Mouse (Mus musculus): ENCODE data around the gene Epas1.

The Epas1 gene

DNA sequence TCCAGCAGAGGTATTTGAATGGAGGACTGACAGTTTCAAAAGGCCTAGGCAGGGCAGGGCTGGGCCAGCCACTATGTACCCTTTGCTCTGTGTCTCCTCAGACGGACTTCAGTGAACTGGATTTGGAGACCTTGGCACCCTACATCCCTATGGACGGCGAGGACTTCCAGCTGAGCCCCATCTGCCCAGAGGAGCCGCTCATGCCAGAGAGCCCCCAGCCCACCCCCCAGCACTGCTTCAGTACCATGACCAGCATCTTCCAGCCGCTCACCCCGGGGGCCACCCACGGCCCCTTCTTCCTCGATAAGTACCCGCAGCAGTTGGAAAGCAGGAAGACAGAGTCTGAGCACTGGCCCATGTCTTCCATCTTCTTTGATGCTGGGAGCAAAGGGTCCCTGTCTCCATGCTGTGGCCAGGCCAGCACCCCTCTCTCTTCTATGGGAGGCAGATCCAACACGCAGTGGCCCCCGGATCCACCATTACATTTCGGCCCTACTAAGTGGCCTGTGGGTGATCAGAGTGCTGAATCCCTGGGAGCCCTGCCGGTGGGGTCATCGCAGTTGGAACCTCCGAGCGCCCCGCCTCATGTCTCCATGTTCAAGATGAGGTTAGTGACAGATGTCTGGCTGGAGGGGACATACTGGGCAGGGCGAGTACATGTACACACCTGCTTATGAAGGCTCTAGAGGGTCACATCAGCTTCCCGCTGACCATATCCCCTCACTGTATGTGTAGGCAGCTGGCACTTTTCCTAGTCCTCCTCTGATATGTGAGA, 74.1 kb downstream of the Epas1 start:
- in situ Hi-C loops (cut with MboI, MseI) = no loop called here

DNA sequence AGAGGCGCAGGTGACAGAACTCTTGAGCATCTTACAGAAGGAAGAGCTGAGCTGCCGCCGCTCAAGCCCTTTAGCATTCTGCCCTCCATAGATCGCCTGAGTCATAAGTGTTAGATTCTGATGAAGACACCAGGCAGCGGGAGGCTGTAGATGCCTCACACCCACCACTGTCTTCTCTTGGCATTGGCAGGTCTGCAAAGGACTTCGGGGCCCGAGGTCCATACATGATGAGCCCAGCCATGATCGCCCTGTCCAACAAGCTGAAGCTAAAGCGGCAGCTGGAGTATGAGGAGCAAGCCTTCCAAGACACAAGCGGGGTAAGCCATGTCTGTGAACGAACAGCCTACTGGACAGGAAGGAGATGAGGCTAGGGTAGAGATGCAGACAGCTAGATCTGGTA, 75.0 kb downstream of the Epas1 start:
- in situ Hi-C loops (cut with MboI, MseI) = no loop called here

DNA sequence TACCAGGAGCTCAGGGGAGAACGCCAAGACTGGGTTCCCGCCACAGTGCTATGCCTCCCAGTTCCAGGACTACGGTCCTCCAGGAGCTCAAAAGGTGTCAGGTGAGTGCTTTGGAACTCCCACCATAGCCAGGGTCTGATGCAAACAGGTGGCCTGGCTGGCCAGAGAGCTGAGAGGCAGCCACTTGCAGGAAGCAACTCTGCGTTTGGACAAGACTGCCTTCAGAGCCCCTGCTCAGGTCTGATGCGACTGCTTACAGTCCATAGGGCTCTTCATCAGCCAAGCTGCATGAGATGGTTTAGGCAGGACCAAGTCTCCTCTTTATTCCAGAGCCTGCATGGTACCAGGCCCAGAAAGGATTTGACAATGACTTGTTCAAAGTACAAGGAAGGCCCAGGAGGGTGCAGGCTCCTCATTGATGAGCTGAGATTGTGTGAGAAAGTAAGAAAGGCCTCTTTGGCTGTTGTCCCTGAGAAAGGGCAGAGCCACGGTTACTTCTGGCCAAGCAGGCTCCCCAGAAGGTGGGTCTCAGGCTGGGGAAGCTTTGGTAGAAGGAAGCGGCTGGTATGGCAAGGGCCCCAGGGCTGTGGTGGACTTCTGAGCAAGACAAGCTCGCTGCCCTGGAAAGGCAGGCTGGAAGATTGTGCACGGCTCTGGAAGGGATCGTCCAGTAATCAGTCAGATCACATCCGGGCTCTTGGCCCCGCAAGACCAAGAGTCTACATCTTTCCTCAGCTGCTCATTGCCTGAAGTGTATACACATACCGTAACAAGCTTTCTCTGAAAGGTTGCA, 76.1 kb downstream of the Epas1 start:
- in situ Hi-C loops (cut with MboI, MseI) = no loop called here

- in situ Hi-C loops (cut with MboI, MseI) = no loop called here
Measured at GRCm38 (mm10) chr17:86830893-86831292, 77.4 kb downstream of the Epas1 start.

DNA sequence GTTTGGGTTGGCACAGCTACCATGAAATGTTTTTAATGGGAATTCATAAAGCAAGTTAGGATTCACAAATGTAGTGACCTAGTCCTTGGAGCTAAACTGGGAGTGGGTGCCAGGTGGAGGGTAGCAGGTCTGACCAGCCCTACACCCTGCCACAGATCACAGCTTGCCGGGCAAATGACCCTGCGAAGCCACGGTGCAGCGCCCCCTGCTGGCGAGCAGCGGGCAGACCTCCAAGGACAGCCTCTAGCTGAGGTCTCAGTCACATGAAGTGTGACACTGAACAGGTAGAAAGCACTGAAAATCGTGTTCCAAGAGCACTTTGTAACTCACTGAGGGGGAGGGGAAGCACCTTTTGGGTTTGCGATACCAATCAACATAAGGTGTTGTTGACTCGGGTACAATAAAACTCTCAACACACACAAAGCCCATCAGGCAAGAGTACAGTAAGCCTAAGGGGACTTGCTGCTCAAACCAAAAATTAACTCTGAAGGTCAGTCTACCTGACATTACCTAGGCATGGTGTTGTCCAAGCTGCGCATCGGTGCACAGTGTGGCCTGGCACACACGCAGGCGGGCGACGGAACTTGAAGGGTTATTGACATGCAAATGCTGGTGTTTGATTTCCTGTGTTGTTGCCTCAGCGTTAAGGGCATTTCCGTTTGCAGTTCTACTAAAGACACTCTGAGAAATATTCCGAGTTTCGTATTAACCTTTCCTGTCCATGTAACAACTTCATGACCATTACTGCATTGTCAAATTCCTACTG, 79.2 kb downstream of the Epas1 start:
- in situ Hi-C loops (cut with MboI, MseI) = no loop called here

- in situ Hi-C loops (cut with MboI, MseI) = no loop called here
Measured at GRCm38 (mm10) chr17:86833945-86834344, 80.4 kb downstream of the Epas1 start.

GRCm38 (mm10) chr17:86839308-86839707, 85.8 kb downstream of the Epas1 start:
- in situ Hi-C loops (cut with MboI, MseI) = no loop called here

- in situ Hi-C loops (cut with MboI, MseI) = no loop called here
Measured at GRCm38 (mm10) chr17:86850700-86851337, 97.3 kb downstream of the Epas1 start.

- in situ Hi-C loops (cut with MboI, MseI) = no loop called here
Measured at GRCm38 (mm10) chr17:86851782-86852181, 98.3 kb downstream of the Epas1 start.

- in situ Hi-C loops (cut with MboI, MseI) = no loop called here
Measured at GRCm38 (mm10) chr17:86852591-86853031, 99.1 kb downstream of the Epas1 start.

DNA sequence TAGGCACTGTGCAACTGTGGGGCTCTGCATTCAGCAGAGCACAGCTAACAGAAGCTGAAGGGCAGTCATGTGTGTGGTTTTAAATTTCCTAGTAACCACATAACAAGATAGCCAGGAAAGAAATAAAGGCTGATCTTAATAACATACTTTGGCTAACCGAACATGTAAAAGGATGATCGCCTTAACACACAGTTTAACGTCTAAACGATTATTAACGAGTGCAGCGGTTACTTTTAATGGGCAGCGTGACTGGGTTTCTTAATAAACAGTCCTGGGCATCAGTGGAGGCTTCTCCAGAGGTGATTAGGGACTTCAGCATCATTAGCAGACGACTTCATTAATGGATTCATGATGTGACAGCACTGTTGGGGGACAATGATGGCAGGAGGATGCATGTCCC, 117.1 kb downstream of the Epas1 start:
- in situ Hi-C loops (cut with MboI, MseI) = no loop called here

GRCm38 (mm10) chr17:86872643-86873042, 119.1 kb downstream of the Epas1 start:
- in situ Hi-C loops (cut with MboI, MseI) = no loop called here

DNA sequence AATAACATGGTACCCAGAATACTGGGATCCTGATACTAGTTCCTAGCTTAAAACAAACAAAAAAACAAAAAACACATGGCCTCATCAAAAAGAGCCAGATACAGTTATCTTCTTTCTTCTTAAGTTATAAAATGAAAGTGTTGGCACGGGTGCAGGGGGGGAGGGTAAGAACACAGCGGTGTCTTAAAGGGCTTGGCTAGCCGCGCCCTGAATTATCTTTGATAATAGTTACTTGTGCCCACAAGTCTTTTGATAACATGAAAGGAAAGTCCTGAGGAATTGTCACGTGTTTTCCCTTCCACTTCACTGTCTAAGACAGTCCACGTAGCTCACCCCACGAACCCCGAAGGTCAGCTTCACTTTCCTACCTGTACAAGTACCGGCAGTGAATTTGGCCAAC, 123.4 kb downstream of the Epas1 start:
- in situ Hi-C loops (cut with MboI, MseI) = no loop called here

DNA sequence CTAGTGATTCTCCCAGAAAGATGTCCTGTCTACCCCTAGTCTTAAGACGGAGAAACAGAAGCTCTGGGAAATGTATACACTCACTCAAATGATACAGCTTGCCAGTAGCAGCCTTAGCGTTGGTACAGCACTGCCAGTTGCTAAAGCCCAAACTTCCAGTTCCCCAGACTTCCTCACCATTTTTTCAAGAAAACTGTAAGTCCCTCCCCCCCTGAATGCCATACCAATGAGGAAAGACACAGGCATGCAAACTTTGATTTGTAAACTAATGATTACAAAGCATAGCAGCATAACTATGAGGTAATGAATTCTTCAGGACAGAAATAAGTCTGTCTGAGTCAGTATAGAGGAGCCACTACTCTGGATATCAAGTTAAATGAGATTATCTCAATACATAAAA, 124.2 kb downstream of the Epas1 start:
- in situ Hi-C loops (cut with MboI, MseI) = no loop called here

DNA sequence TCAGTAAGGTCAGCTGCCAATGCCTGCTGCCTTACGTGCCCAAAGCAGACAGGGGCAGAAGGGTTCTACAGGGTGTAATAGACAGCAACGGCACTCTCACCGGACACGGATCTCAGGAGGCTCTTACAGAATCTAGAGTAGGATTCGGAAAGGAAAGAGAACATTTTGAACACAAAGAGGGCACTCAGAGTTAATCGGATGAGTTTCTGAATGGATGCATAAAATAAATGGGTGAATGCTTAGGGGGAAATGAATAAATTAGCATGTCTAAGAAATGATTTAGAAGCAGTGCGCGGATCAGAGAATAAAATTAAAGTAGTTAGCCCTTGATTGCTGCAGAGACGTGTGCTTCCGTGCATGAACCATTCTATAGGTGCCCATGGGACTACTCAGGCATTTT, 126.6 kb downstream of the Epas1 start:
- in situ Hi-C loops (cut with MboI, MseI) = no loop called here

DNA sequence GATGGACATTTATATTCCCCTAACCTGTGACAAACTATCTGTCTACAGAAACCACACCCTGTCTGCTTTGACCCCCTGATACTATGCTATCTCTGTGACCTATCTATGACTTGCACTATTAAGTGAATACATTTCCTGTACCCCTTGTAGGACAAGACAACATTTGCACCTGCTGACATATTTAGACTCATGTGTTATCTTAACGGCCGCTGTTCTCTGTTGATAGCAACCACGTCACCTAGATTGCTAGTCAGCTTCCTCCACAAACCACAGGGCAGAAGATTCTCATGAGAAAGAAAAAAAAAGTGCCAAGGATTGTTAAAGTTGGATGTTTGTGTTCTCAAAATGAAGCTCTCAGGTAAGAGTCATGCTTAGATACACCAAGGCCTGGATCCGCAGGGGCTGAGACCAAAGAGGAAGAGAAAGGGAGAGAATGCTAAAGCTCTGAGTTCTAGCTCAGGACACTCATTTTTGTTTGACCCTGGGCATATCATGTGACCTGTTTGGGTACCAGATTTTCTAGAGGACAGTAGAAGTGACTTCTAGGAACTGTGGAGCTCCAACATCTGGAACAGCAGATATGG, 127.1 kb downstream of the Epas1 start:
- in situ Hi-C loops (cut with MboI, MseI) = no loop called here
